Mouse (Mus musculus): ENCODE data around the gene Krr1.

The Krr1 gene

DNA sequence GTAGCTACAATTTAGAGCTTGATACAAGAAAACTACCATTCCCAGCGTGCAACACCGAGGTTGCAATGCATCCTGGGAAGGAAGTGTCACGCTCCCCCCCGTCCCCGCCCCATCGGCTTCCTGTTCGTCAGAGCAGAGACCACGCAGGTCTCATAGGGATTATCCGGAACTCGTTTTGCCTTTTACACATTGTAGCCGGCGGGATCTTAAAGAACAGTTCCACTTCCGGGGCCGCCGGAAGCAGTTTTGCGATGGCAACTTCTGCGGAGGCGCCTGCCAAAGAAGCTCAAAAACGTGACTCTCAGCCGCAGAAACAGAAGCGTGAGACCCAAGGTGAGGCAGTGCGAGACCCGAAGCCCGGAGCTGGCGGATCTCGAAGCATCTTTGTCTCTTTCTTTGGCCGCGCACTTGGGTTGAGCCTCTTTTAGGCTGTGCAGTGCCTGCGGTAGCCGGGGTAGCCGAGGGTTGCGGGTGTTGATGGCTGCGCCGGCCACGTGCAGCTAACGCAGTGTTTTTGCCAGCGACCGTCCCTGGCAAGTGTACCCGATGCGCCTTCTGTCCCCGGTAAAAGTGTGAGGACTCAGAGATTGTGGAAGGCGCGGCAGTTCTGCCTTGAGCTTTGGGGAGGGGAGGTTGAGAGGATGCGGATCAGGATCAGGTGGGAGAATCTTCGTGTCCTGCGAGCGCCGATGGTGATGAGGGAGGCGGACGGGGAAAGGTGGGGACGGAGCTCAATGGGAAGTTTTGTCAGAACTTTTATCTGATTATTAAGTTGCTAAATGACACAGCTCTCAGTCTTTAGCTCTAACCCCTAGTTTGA lies at the start of gene Krr1:
TSS of gene Krr1 (plus strand) at position 123 of the 820 bp plus-strand sequence.
- peak; percentile 72 for DNase-seq (ENCODE audit: low spot score)

- DNase-seq (ENCODE audit: low spot score), result no peak
Measured at GRCm38 (mm10) chr10:111923503-111924135, 48.8 kb upstream of the Krr1 start.

DNA sequence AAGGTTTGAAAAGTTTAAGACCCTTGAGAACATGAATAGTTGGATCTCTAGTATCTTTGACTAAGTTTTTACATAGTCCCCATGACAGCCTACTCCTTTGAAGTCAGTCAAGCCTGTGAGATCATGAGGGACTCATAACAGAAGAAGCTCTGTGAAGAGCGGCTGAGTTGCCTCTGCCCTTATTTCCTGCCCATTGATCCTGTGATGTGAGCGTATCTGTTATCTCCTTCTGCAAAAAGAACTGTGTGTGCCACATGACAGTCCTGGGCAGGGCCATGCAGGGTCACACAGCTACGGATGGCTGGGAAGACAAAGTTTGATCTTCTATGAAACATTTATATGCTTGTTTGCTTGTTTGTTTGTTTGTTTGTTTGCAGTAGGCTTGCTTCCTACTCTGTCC lies 48.3 kb upstream of the Krr1 start:
- DNase-seq (ENCODE audit: low spot score), result no peak

- DNase-seq (ENCODE audit: low spot score), result no peak
Measured at GRCm38 (mm10) chr10:111924716-111925488, 47.6 kb upstream of the Krr1 start.

- DNase-seq (ENCODE audit: low spot score), result peak; percentile 86
Measured at GRCm38 (mm10) chr10:111925489-111925860, 47.0 kb upstream of the Krr1 start.

GRCm38 (mm10) chr10:111932621-111933345 lies 39.7 kb upstream of the Krr1 start:
- DNase-seq (ENCODE audit: low spot score), result no peak

DNA sequence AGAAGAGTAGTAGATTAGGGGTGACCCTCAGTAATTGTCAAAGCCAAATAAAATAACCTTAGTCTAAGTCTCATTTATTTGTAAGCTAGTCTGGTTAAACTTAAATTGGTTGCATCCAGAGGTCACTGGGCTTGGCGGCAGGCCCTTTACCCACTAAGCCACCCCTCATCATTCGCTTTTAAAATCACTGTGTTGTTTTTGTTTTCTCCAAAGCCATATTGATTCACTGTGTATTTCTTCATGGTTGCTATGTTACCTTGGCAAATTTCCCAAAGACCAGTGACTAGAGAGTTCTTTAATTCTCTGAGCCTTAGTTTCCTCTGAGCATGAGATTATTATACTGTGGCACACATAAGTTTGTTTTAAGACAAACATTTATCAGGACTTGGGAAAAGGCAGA lies 37.3 kb upstream of the Krr1 start:
- DNase-seq (ENCODE audit: low spot score), result no peak

DNA sequence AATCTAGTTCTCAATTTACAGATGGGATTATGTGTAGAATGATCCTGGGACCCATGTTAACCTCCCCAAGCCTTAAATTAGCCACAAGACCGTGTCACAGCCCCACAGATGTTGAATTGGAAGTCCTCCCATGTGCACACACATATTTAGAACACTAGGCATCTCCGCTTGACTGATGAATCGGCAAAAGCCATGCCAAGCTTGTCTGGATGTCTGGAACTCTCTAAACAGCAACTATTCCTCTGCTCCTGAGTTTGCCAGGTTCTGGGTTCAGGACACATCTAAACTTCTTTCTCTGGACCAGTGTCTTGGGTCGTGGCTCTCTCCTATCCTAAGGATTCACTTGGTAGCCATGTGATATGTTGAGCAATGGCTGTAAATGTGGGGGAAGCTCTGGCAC lies 36.4 kb upstream of the Krr1 start:
- no peak for DNase-seq (ENCODE audit: low spot score)

DNA sequence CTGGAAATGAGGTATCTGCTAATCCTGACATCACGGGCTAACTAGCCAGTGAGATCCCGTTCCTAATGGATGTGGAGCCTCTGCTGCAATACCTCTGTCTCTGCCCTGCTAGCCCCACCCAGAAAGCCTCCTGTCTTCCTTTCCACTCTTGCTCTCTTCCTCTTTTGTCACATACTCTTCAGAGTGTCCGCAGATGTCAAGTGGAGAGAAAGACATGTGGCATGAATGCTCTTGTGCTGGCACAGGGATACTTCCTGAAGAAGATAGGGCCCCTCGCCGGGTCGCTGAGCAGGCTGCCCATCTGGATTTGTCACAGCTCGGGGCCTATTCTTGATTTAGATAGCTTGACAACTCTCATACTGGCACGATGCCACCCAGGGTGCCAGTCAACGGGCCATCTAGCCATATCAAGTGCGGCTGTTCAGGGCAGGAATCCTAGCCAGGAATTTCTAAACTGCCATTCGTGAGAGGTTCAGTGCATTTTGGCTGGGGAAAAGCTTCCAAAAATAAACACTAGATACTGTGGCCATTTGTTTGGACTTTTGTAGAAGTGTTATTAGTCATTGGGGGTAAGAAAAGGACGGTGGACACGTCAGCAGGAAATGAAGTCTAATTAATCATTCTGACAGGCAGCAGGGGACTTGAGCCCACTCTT lies 35.8 kb upstream of the Krr1 start:
- peak; percentile 13 for DNase-seq (ENCODE audit: low spot score)

GRCm38 (mm10) chr10:111937146-111937534 lies 35.3 kb upstream of the Krr1 start:
- DNase-seq (ENCODE audit: low spot score), result no peak

- DNase-seq (ENCODE audit: low spot score), result no peak
Measured at GRCm38 (mm10) chr10:111943026-111943425, 29.4 kb upstream of the Krr1 start.

DNA sequence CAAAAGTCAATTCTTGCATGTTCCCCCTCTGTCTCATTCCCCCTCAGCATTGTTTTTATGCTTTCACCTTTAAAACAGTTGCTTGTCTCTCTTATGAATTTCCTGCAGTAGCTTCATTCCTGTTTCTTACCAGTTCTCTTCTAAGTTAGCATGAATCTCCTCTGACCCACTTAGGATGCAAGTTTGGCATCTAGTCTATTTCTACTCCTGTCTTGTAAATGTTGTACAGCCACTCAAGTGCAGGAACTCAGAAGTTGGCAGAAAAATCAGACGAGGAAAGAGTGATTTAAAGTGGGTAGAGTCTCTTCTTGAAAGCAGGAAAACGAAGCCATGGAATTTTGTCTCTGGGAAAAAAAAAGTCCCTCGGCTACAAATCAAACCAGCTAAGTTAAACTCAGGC lies 26.9 kb upstream of the Krr1 start:
- no peak for DNase-seq (ENCODE audit: low spot score)

GRCm38 (mm10) chr10:111948041-111948440 lies 24.4 kb upstream of the Krr1 start:
- no peak for DNase-seq (ENCODE audit: low spot score)

DNA sequence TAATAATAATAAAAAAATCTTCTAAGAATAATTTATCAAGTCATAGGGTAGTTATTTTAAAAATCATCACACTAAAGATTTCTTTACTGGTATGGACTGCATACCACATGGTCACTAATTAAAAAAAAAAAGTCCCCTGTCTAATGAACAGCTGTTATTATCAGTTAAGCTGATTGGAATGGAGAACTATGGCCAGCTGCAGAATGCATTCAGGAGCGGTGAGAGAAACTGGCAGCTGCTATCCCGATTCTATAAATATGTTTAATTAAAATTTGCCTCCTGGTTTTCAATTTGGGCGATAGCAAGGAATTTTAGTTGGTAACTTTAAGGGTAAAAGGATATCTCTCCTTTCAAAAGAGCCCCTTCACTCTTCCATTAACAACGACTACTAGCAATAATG lies 23.5 kb upstream of the Krr1 start:
- no peak for DNase-seq (ENCODE audit: low spot score)

GRCm38 (mm10) chr10:111955836-111956235 lies 16.6 kb upstream of the Krr1 start:
- DNase-seq (ENCODE audit: low spot score), result no peak

- peak; percentile 53 for DNase-seq (ENCODE audit: low spot score)
Measured at GRCm38 (mm10) chr10:111957271-111958045, 15.0 kb upstream of the Krr1 start.

- DNase-seq (ENCODE audit: low spot score), result no peak
Measured at GRCm38 (mm10) chr10:111958046-111958421, 14.4 kb upstream of the Krr1 start.

- DNase-seq (ENCODE audit: low spot score), result no peak
Measured at GRCm38 (mm10) chr10:111959353-111959752, 13.1 kb upstream of the Krr1 start.

GRCm38 (mm10) chr10:111960459-111960858 lies 12.0 kb upstream of the Krr1 start:
- no peak for DNase-seq (ENCODE audit: low spot score)

DNA sequence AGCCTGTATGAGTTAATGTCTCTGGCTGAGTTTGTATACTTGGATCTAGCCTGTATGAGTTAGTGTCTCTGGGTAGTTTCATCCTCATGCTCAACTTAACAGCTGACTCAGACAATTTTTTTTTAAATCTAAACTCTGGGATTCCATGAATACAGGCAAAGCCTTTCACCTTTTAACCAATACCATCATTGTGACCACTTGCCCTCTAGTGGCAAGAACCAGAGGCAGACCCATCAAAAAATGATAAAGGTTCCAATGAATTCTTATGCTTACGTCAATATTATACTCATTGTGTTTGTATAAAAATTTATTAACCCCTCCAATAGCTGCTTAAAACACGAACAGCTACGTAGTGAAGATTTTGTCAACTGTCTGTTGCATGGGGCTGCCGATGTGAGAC lies 6.1 kb upstream of the Krr1 start:
- no peak for DNase-seq (ENCODE audit: low spot score)

DNA sequence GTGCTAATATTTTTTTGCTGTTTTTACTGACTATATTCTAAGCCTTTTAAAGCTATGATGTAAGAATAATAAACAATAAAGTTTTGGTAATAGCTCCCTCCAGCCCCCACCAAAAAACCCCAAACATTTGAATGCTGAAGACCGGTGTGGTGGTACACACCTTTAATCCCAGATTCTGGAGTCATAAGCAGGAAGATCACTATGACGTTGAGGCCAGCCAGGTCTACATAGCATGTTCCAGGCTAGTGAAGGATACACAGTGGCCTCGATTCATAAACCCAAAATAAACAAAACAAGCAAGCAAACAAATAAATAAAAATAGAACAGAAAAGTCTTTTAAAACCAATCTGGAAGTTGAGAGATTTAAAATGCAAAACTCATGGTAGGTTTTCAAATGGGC lies 535 bp upstream of the Krr1 start:
- DNase-seq (ENCODE audit: low spot score), result no peak
